Mouse (Mus musculus) adrenal gland, adult 18-20 months (tissue): ENCODE data around the gene Gatad2a. TPM values are rescaled to one million over a fixed set of nuclear protein-coding genes. Genes with fewer than 3 reads are reported as not detected.
A peak's percentile ranks its signal among the peaks of the same experiment; 100 is the strongest.

Source experiments
- DNase-seq, 2 experiments: peaks; one replicate each; pipeline ENCODE4 v3.0.0; 2021 to 2022; ENCODE audit warnings: low spot score in 2 of 2
- total RNA-seq, 2 experiments: library from RNA; stranded (reverse); gene quantifications; 1 replicate in 1 of 2; 2 replicates in 1 of 2; pipeline ENCODE4 v1.2.3; 2021

Gatad2a gene
- total RNA-seq, 2 experiments from 2014 or later = 102 to 111 TPM

- DNase-seq = peak; percentile 46 to 52
Observed at GRCm38 (mm10) chr8:69902163-69903062, 93.8 kb downstream of the Gatad2a start, which contains the start of the genes Tssk6, Ndufa13 and Yjefn3. TSS of gene Tssk6 (plus strand) at chr8:69902184. TSS of gene Ndufa13 (minus strand) at chr8:69902558. TSS of gene Yjefn3 (minus strand) at chr8:69902712.

- peak; percentile 96 to 98 for DNase-seq
Observed at GRCm38 (mm10) chr8:69901484-69902162, 94.6 kb downstream of the Gatad2a start.

GRCm38 (mm10) chr8:69900895-69901451, 95.2 kb downstream of the Gatad2a start:
- DNase-seq = no peak

- DNase-seq = no peak
Observed at GRCm38 (mm10) chr8:69899876-69900275, 96.3 kb downstream of the Gatad2a start.

GRCm38 (mm10) chr8:69897857-69898256, 98.3 kb downstream of the Gatad2a start:
- DNase-seq = no peak

GRCm38 (mm10) chr8:69895772-69896451, 100.3 kb downstream of the Gatad2a start:
- no peak for DNase-seq

GRCm38 (mm10) chr8:69894836-69895332, 101.3 kb downstream of the Gatad2a start:
- DNase-seq = no peak

GRCm38 (mm10) chr8:69893863-69894262, 102.3 kb downstream of the Gatad2a start:
- no peak for DNase-seq

- no peak for DNase-seq
Observed at GRCm38 (mm10) chr8:69890813-69891241, 105.4 kb downstream of the Gatad2a start.

GRCm38 (mm10) chr8:69888902-69889301, 107.3 kb downstream of the Gatad2a start:
- DNase-seq = no peak

- DNase-seq = no peak
Observed at GRCm38 (mm10) chr8:69888244-69888866, 107.8 kb downstream of the Gatad2a start.

- no peak for DNase-seq
Observed at GRCm38 (mm10) chr8:69887289-69888243, 108.6 kb downstream of the Gatad2a start, which contains the start of gene Cilp2. TSS of gene Cilp2 (minus strand) at chr8:69887687.

- DNase-seq = no peak
Observed at GRCm38 (mm10) chr8:69884141-69884540, 112.0 kb downstream of the Gatad2a start.

- DNase-seq = no peak
Observed at GRCm38 (mm10) chr8:69882833-69883600, 113.2 kb downstream of the Gatad2a start.

- no peak for DNase-seq
Observed at GRCm38 (mm10) chr8:69882021-69882756, 114.0 kb downstream of the Gatad2a start.

- DNase-seq = no peak
Observed at GRCm38 (mm10) chr8:69881261-69881865, 114.8 kb downstream of the Gatad2a start.

- no peak for DNase-seq
Observed at GRCm38 (mm10) chr8:69880841-69881240, 115.3 kb downstream of the Gatad2a start.
